Mouse (Mus musculus) common myeloid progenitor, adult 5-6 weeks (primary cell): ENCODE measurements around the gene Nlrc4. TPM values are rescaled to one million over a fixed set of nuclear protein-coding genes. Genes with fewer than 3 reads are reported as not detected.

Source experiments
- total RNA-seq: library from RNA; stranded (forward); fragments of 200-1000, 187-1606 nt; gene quantifications from 2 replicates; pipeline ENCODE4 v1.2.3, GENCODE M21; 2017

Nlrc4 gene
- total RNA-seq, 1 experiment from 2014 or later = 6.9 TPM

Other genes with a start within 250 kb of the Nlrc4 start
- gene Memo1, start 163.6 kb downstream of the Nlrc4 start, total RNA-seq = 127 and 146 TPM in 2 replicates
- gene Dpy30, start 135.2 kb downstream of the Nlrc4 start, total RNA-seq = 107 and 148 TPM in 2 replicates
- 54.4 and 55.8 TPM in 2 replicates for gene Spast, start 120.2 kb downstream of the Nlrc4 start, total RNA-seq
- gene Slc30a6, start 63.5 kb downstream of the Nlrc4 start, total RNA-seq = 9.1 and 13.8 TPM in 2 replicates
- 36.1 and 41.7 TPM in 2 replicates for gene Yipf4, start 30.4 kb upstream of the Nlrc4 start, total RNA-seq
- gene Birc6, start 69.2 kb upstream of the Nlrc4 start, total RNA-seq = 154 and 163 TPM in 2 replicates